Mouse (Mus musculus): ENCODE data around the gene Srgn. TPM values are rescaled to one million over a fixed set of nuclear protein-coding genes. Genes with fewer than 3 reads are reported as not detected.

Srgn gene
- 1.6 and 2.0 TPM in 2 replicates for polyA plus RNA-seq (2012; rRNA removed)

GRCm38 (mm10) chr10:62527351-62527750, at the start of gene Srgn:
Srgn (minus strand) TSS chr10:62527451.

DNA sequence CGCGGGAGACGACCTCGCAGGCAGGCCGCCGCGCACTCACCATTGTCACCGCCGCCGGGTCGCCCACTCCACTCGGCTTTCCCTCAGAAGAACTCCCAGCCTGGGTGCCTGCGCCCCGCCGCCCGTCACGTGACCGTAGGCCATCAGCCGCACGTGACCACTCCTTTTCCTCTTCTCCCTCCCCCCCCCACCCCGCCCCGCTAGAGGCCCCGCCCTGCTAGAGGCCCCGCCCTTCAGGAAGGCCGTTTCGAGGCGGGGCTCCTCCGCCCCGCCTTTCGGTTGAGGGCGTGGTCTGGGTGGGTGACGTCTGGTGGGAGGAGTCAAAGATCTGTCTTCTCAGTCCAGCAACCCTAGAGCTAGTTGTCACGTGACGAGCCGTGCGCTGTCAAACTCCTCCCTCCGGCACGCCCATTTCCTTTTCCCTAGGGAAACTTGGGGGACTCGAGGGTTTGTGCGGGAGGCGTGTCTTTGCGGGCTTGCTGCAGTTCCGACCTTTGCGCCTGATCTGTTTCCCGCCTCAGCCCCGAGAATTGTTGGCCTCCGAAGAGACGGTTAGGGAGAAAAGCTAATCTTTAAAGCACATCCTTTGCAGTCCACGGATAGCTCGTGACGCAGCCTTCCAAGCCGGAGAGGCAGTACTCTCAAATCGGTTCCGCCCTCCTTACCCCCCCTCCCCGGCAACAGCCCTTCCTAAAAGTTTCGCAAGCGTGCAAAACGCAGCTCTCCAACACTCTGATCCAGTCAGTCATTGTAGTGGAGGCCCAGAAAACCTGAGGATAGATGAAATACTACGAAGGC, 40.4 kb downstream of the Srgn start, which contains the start of gene Vps26a:
Gene Vps26a, minus strand, starts transcription at position 188 of the 798 bp plus-strand sequence.

GRCm38 (mm10) chr10:62449364-62450279, 77.6 kb downstream of the Srgn start, which contains the start of the genes 4930507D05Rik and Supv3l1:
4930507D05Rik (plus strand) TSS chr10:62449489.
Supv3l1 (minus strand) TSS chr10:62449738.

Other genes with a start within 250 kb of the Srgn start
- gene Hk1, start 147.5 kb downstream of the Srgn start, polyA plus RNA-seq (2012; rRNA removed): 44.0 and 48.6 TPM in 2 replicates
- 0.02 and 0.24 TPM in 2 replicates for gene Hkdc1, start 105.0 kb downstream of the Srgn start, polyA plus RNA-seq (2012; rRNA removed)
- gene 4930507D05Rik, start 78.0 kb downstream of the Srgn start, polyA plus RNA-seq (2012; rRNA removed): not detected in 2 replicates
- 4.4 and 5.9 TPM in 2 replicates for gene Supv3l1, start 77.7 kb downstream of the Srgn start, polyA plus RNA-seq (2012; rRNA removed)
- gene Vps26a, start 40.6 kb downstream of the Srgn start, polyA plus RNA-seq (2012; rRNA removed): 1.4 and 2.5 TPM in 2 replicates
- 8.8 and 10.2 TPM in 2 replicates for gene Kif1bp, start 51.0 kb upstream of the Srgn start, polyA plus RNA-seq (2012; rRNA removed)
- gene Ddx21, start 74.8 kb upstream of the Srgn start, polyA plus RNA-seq (2012; rRNA removed): 1.4 and 2.1 TPM in 2 replicates
- gene Ddx50, start 123.8 kb upstream of the Srgn start, polyA plus RNA-seq (2012; rRNA removed): 1.1 and 1.3 TPM in 2 replicates
- gene Stox1, start 198.7 kb upstream of the Srgn start, polyA plus RNA-seq (2012; rRNA removed): 0.12 TPM in 2 replicates

Data from stomach, adult 2 months (tissue).